Mouse (Mus musculus) heart, adult 9 months (tissue): ENCODE measurements around the gene Oser1.

ENCODE experiments used
- DNase-seq, 2 experiments: peaks; one replicate each; pipeline ENCODE4 v3.0.0; 2022; ENCODE audit warnings: low spot score in 2 of 2

Oser1 gene

GRCm38 (mm10) chr2:163404037-163404815, 20.3 kb downstream of the Oser1 start:
- DNase-seq: no peak

GRCm38 (mm10) chr2:163401221-163401620, 23.3 kb downstream of the Oser1 start:
- DNase-seq: peak; percentile 51 to 87

GRCm38 (mm10) chr2:163399222-163399621, 25.3 kb downstream of the Oser1 start:
- peak; percentile 78 for DNase-seq

GRCm38 (mm10) chr2:163398770-163399169, 25.7 kb downstream of the Oser1 start:
- DNase-seq: no peak

GRCm38 (mm10) chr2:163397905-163398304, 26.6 kb downstream of the Oser1 start, which contains the start of gene Jph2:
TSS of gene Jph2 (minus strand) at chr2:163397993.
- peak; percentile 88 to 90 for DNase-seq

- DNase-seq: no peak
These were observed 27.4 kb downstream of the Oser1 start for GRCm38 (mm10) chr2:163397071-163397470.

GRCm38 (mm10) chr2:163394977-163395376, 29.5 kb downstream of the Oser1 start:
- DNase-seq: no peak

- no peak for DNase-seq
These were observed 30.5 kb downstream of the Oser1 start for GRCm38 (mm10) chr2:163393976-163394375.

GRCm38 (mm10) chr2:163393241-163393640, 31.3 kb downstream of the Oser1 start:
- DNase-seq: no peak

- peak; percentile 81 for DNase-seq
These were observed 32.1 kb downstream of the Oser1 start for GRCm38 (mm10) chr2:163392436-163392835.

- peak in 1 of 2 experiments; percentile 64 for DNase-seq
These were observed 37.9 kb downstream of the Oser1 start for GRCm38 (mm10) chr2:163386423-163387190.

- no peak for DNase-seq
These were observed 39.4 kb downstream of the Oser1 start for GRCm38 (mm10) chr2:163385126-163385525.

GRCm38 (mm10) chr2:163381246-163381645, 43.3 kb downstream of the Oser1 start:
- DNase-seq: no peak

GRCm38 (mm10) chr2:163379366-163379765, 45.1 kb downstream of the Oser1 start:
- DNase-seq: peak in 1 of 2 experiments; percentile 38

- no peak for DNase-seq
These were observed 48.4 kb downstream of the Oser1 start for GRCm38 (mm10) chr2:163376082-163376481.

- DNase-seq: no peak
These were observed 49.0 kb downstream of the Oser1 start for GRCm38 (mm10) chr2:163375468-163375867.

- DNase-seq: no peak
These were observed 51.9 kb downstream of the Oser1 start for GRCm38 (mm10) chr2:163372627-163373026.

GRCm38 (mm10) chr2:163370175-163370574, 54.3 kb downstream of the Oser1 start:
- DNase-seq: peak; percentile 44 to 60

- no peak for DNase-seq
These were observed 59.5 kb downstream of the Oser1 start for GRCm38 (mm10) chr2:163364785-163365541.

GRCm38 (mm10) chr2:163362940-163363921, 61.3 kb downstream of the Oser1 start:
- DNase-seq: peak; percentile 79 to 81
